ENCODE assay signal across 29 mouse cellular contexts in genomic region chr4:15796319-15796718, GRCm38 (mm10).
DNase-seq lines count a peak whose midpoint lies in the region; ATAC-seq lines count a peak whose summit lies in the region.
"Had no signal": no experiment of that assay in that cellular context is flagged by ENCODE, and none has a peak within 500 bp of the region (broad histone marks: within the 10 kb centered on the region; RNA-seq: fewer than 3 reads in every experiment).

No protein-coding gene starts in this region.

- no peaks in the 10 kb centered on the region for H3K9me3 ChIP-seq in forebrain, embryonic 14.5 days (replicated peaks; ENCODE audit: control insufficient read depth, low read length)
- H3K9me3 ChIP-seq: embryonic facial prominence, embryonic 12.5 days; embryonic facial prominence, embryonic 15.5 days; forebrain, embryonic 15.5 days; G1E; heart, embryonic 10.5 days; heart, embryonic 13.5 days had no signal

- DNase-seq in frontal cortex, adult 2 months (ENCODE audit: extremely low spot score in 1 of 2, low spot score in 1 of 2), result peak; percentile 21 to 66
- no peak for DNase-seq in frontal cortex, postnatal 14 days (ENCODE audit: low spot score in 2 of 2)
- DNase-seq in left cerebral cortex, postnatal 36 days (ENCODE audit: low spot score in 2 of 2), result peak; percentile 13 to 50
- no peak for DNase-seq in left cerebral cortex, adult 11 months (ENCODE audit: low spot score)
- DNase-seq in right cerebral cortex, postnatal 25 days, result peak; percentile 29
- DNase-seq in right cerebral cortex, postnatal 4 days, result no peak
- no peak for DNase-seq in forebrain, embryonic 14.5 days (ENCODE audit: low spot score)
- DNase-seq: adrenal gland, postnatal 10 days; adrenal gland, postnatal 36 days; B cell, adult 2 months; cerebellum, adult 11 months; cerebellum, adult 2 months; cerebellum, adult 9-11 months; cerebellum, postnatal 25 days; gastrocnemius, postnatal 10 days; gastrocnemius, postnatal 36 days; heart, adult 2 months; heart, postnatal 14 days; heart, postnatal 4 days had no signal

- no peaks in the 10 kb centered on the region for H3K36me3 ChIP-seq in forebrain, embryonic 14.5 days (ENCODE audit: control insufficient read depth, insufficient read depth, low read length)
- H3K36me3 ChIP-seq: embryonic facial prominence, embryonic 12.5 days; embryonic facial prominence, embryonic 15.5 days; forebrain, embryonic 15.5 days; G1E; heart, embryonic 10.5 days; heart, embryonic 13.5 days had no signal

- WGBS in forebrain, embryonic 14.5 days, result 80% methylated on average over 1 of the region's 1 CpGs

- intact Hi-C loops in left cerebral cortex, postnatal 36 days (cut with DNase I), result no loop called here

- no peaks in the 10 kb centered on the region for H3K27me3 ChIP-seq in forebrain, embryonic 14.5 days (replicated peaks; ENCODE audit: control insufficient read depth, insufficient read depth, low read length)
- H3K27me3 ChIP-seq: CH12.LX; embryonic facial prominence, embryonic 12.5 days; embryonic facial prominence, embryonic 15.5 days; forebrain, embryonic 15.5 days; heart, embryonic 13.5 days had no signal

- no peaks in the 10 kb centered on the region for H3K4me1 ChIP-seq in forebrain, embryonic 14.5 days (ENCODE audit: control insufficient read depth, insufficient read depth, low read length)
- H3K4me1 ChIP-seq: embryonic facial prominence, embryonic 12.5 days; embryonic facial prominence, embryonic 15.5 days; forebrain, embryonic 15.5 days; heart, embryonic 10.5 days; heart, embryonic 13.5 days had no signal

- H3K4me2 ChIP-seq in forebrain, embryonic 14.5 days (ENCODE audit: low read length), result no peak overlapping the region
- H3K4me2 ChIP-seq: embryonic facial prominence, embryonic 12.5 days; embryonic facial prominence, embryonic 15.5 days; forebrain, embryonic 15.5 days; heart, embryonic 13.5 days; hindbrain, embryonic 14.5 days had no signal

- ATAC-seq in forebrain, embryonic 14.5 days, result no peak
- ATAC-seq: forebrain, embryonic 15.5 days; hindbrain, postnatal 0 days; Patski had no signal

- no peak overlapping the region for H3K4me3 ChIP-seq in forebrain, embryonic 14.5 days (ENCODE audit: low read depth, low read length)
- H3K4me3 ChIP-seq: embryonic facial prominence, embryonic 12.5 days; embryonic facial prominence, embryonic 15.5 days; forebrain, embryonic 15.5 days; heart, adult 2 months; heart, embryonic 10.5 days; heart, embryonic 13.5 days had no signal

- H3K27ac ChIP-seq in forebrain, embryonic 14.5 days (ENCODE audit: low read depth, low read length), result no peak overlapping the region
- H3K27ac ChIP-seq: embryonic facial prominence, embryonic 12.5 days; embryonic facial prominence, embryonic 15.5 days; forebrain, embryonic 15.5 days; heart, adult 2 months; heart, embryonic 10.5 days; heart, embryonic 13.5 days; hindbrain, embryonic 14.5 days; hindbrain, postnatal 0 days had no signal

- no peak overlapping the region for H3K9ac ChIP-seq in forebrain, embryonic 14.5 days (ENCODE audit: low read length)
- H3K9ac ChIP-seq: embryonic facial prominence, embryonic 12.5 days; embryonic facial prominence, embryonic 15.5 days; forebrain, embryonic 15.5 days; heart, embryonic 13.5 days; hindbrain, embryonic 14.5 days had no signal

Comparison
In these comparisons a context has a peak if more than half of its experiments do, and no peak if none do; other contexts are left out.
1. DNase-seq: peak in frontal cortex, adult 2 months (2 of 2), left cerebral cortex, postnatal 36 days (2 of 2) and right cerebral cortex, postnatal 25 days (single experiment); none in frontal cortex, postnatal 14 days (0 of 2), left cerebral cortex, adult 11 months (single experiment), right cerebral cortex, postnatal 4 days (single experiment) and forebrain, embryonic 14.5 days (single experiment).